Mouse (Mus musculus): ENCODE results near the gene Tex22. TPM values are rescaled to one million over a fixed set of nuclear protein-coding genes. Genes with fewer than 3 reads are reported as not detected.
A peak's percentile ranks its signal among the peaks of the same experiment; 100 is the strongest.

The Tex22 gene
- polyA plus RNA-seq, 1 experiment from 2014 or later, result not detected

- Histone ChIP-seq H3K9me3 (ENCODE audit: low read length) (no peaks in the 10 kb centered on the region), H3K4me3 (ENCODE audit: low read depth, low read length) (no peak overlapping the region), H3K4me1 (ENCODE audit: insufficient read depth) (peaks cover 9% of the 10 kb centered on the region), H3K27ac (ENCODE audit: low read depth) (peak overlapping the region; percentile 55; the same call in 1 of the 2 replicates), H3K4me2 (ENCODE audit: low read depth, low read length) (no peak overlapping the region), H3K9ac (replicated peaks) (no peak overlapping the region), H3K36me3 (replicated peaks; ENCODE audit: insufficient read depth, low read length) (peaks cover 4% of the 10 kb centered on the region), H3K27me3 (ENCODE audit: insufficient read depth, low read length) (no peaks in the 10 kb centered on the region)
- no peak for DNase-seq
- no peak for TF ChIP-seq CTCF (IDR thresholded peaks at IDR 0.05; ENCODE audit: low read depth)
- no peak for TF ChIP-seq EP300 (IDR thresholded peaks at IDR 0.05; ENCODE audit: low read depth)
- 68% methylated on average over 14 of the region's 15 CpGs for WGBS (ENCODE audit: insufficient replicate concordance)
- ATAC-seq, result peak; percentile 30
Measured at GRCm38 (mm10) chr12:113041481-113042439, 32.5 kb upstream of the Tex22 start.

- peak; percentile 65 for DNase-seq
- Histone ChIP-seq H3K27me3 (ENCODE audit: insufficient read depth, low read length) (no peaks in the 10 kb centered on the region), H3K36me3 (replicated peaks; ENCODE audit: insufficient read depth, low read length) (peaks cover 8% of the 10 kb centered on the region), H3K4me1 (ENCODE audit: insufficient read depth) (peaks cover 7% of the 10 kb centered on the region; the same call in 1 of the 2 replicates), H3K9me3 (ENCODE audit: low read length) (no peaks in the 10 kb centered on the region), H3K9ac (replicated peaks) (no peak overlapping the region), H3K4me2 (ENCODE audit: low read depth, low read length) (peak overlapping the region; percentile 19; the same call in 1 of the 2 replicates), H3K27ac (ENCODE audit: low read depth) (peak overlapping the region; percentile 55), H3K4me3 (ENCODE audit: low read depth, low read length) (no peak overlapping the region)
- TF ChIP-seq CTCF (IDR thresholded peaks at IDR 0.05; ENCODE audit: low read depth), result no peak
- peak; percentile 90 for TF ChIP-seq EP300 (IDR thresholded peaks at IDR 0.05; ENCODE audit: low read depth)
- WGBS (ENCODE audit: insufficient replicate concordance), result 54% methylated on average over 2 of the region's 2 CpGs
- ATAC-seq, result peak; percentile 84
Measured at GRCm38 (mm10) chr12:113042543-113042942, 31.8 kb upstream of the Tex22 start.

- no peak for DNase-seq
Measured at GRCm38 (mm10) chr12:113044916-113045677, 29.2 kb upstream of the Tex22 start.

GRCm38 (mm10) chr12:113046861-113047260 is 27.4 kb upstream of the Tex22 start:
- no peaks in the 10 kb centered on the region for H3K9me3 ChIP-seq (ENCODE audit: low read length)
- WGBS (ENCODE audit: insufficient replicate concordance), result 57% methylated on average over 15 of the region's 15 CpGs

More at GRCm38 (mm10) chr12:113044916-113045677, 29.2 kb upstream of the Tex22 start:
- Histone ChIP-seq H3K4me3 (ENCODE audit: low read depth, low read length) (no peak overlapping the region), H3K4me1 (ENCODE audit: insufficient read depth) (peaks cover 7% of the 10 kb centered on the region; the same call in 1 of the 2 replicates), H3K4me2 (ENCODE audit: low read depth, low read length) (no peak overlapping the region), H3K9me3 (ENCODE audit: low read length) (no peaks in the 10 kb centered on the region), H3K27me3 (ENCODE audit: insufficient read depth, low read length) (no peaks in the 10 kb centered on the region), H3K9ac (replicated peaks) (no peak overlapping the region), H3K27ac (ENCODE audit: low read depth) (no peak overlapping the region), H3K36me3 (replicated peaks; ENCODE audit: insufficient read depth, low read length) (peaks cover 15% of the 10 kb centered on the region)
- TF ChIP-seq CTCF (IDR thresholded peaks at IDR 0.05; ENCODE audit: low read depth) (peak; percentile 74), EP300 (IDR thresholded peaks at IDR 0.05; ENCODE audit: low read depth) (no peak)
- no peak for ATAC-seq
- WGBS (ENCODE audit: insufficient replicate concordance), result 74% methylated on average over 3 of the region's 3 CpGs

GRCm38 (mm10) chr12:113048103-113048502 is 26.2 kb upstream of the Tex22 start:
- 88% methylated on average over 5 of the region's 5 CpGs for WGBS (ENCODE audit: insufficient replicate concordance)

More at GRCm38 (mm10) chr12:113046861-113047260, 27.4 kb upstream of the Tex22 start:
- Histone ChIP-seq H3K27ac (ENCODE audit: low read depth) (no peak overlapping the region), H3K36me3 (replicated peaks; ENCODE audit: insufficient read depth, low read length) (peaks cover 28% of the 10 kb centered on the region), H3K9ac (replicated peaks) (no peak overlapping the region), H3K4me1 (ENCODE audit: insufficient read depth) (peaks cover 7% of the 10 kb centered on the region; the same call in 1 of the 2 replicates), H3K4me3 (ENCODE audit: low read depth, low read length) (no peak overlapping the region), H3K27me3 (ENCODE audit: insufficient read depth, low read length) (no peaks in the 10 kb centered on the region), H3K4me2 (ENCODE audit: low read depth, low read length) (no peak overlapping the region)
- TF ChIP-seq CTCF (IDR thresholded peaks at IDR 0.05; ENCODE audit: low read depth) (no peak), EP300 (IDR thresholded peaks at IDR 0.05; ENCODE audit: low read depth) (no peak)
- DNase-seq (no peak), ATAC-seq (no peak)

More at GRCm38 (mm10) chr12:113048103-113048502, 26.2 kb upstream of the Tex22 start:
- no peak overlapping the region for H3K9ac ChIP-seq (replicated peaks)
- no peak overlapping the region for H3K4me2 ChIP-seq (ENCODE audit: low read depth, low read length)
- DNase-seq, result no peak
- H3K27me3 ChIP-seq (ENCODE audit: insufficient read depth, low read length), result no peaks in the 10 kb centered on the region
- H3K27ac ChIP-seq (ENCODE audit: low read depth), result no peak overlapping the region
- H3K36me3 ChIP-seq (replicated peaks; ENCODE audit: insufficient read depth, low read length), result peaks cover 35% of the 10 kb centered on the region
- no peaks in the 10 kb centered on the region for H3K9me3 ChIP-seq (ENCODE audit: low read length)
- 0 out of 2 replicates have a peak, but pooled peaks cover 7% of the 10 kb centered on the region for H3K4me1 ChIP-seq (ENCODE audit: insufficient read depth)
- no peak overlapping the region for H3K4me3 ChIP-seq (ENCODE audit: low read depth, low read length)
- no peak for TF ChIP-seq CTCF (IDR thresholded peaks at IDR 0.05; ENCODE audit: low read depth)
- no peak for TF ChIP-seq EP300 (IDR thresholded peaks at IDR 0.05; ENCODE audit: low read depth)
- ATAC-seq, result no peak
